Mouse (Mus musculus): ENCODE data around the gene Nkx1-2. TPM values are rescaled to one million over a fixed set of nuclear protein-coding genes. Genes with fewer than 3 reads are reported as not detected.

Nkx1-2 gene
- polyA plus RNA-seq, 1 experiment: not detected

- no peak for TF ChIP-seq POLR2A (IDR thresholded peaks at IDR 0.05; ENCODE audit: insufficient read depth, low read length)
- no peak for TF ChIP-seq EP300 (IDR thresholded peaks at IDR 0.05; ENCODE audit: insufficient read depth, low read depth, low read length)
- TF ChIP-seq CTCF (IDR thresholded peaks at IDR 0.05; ENCODE audit: low read depth, low read length): no peak
- Histone ChIP-seq H3K9ac (ENCODE audit: low read depth, poor library complexity, severe bottlenecking) (peak overlapping the region; percentile 13), H3K27me3 (ENCODE audit: control insufficient read depth, insufficient read depth, low read length, poor library complexity, severe bottlenecking) (peaks cover 30% of the 10 kb centered on the region), H3K27ac (ENCODE audit: insufficient read depth, low read length) (no peak overlapping the region), H3K36me3 (ENCODE audit: control insufficient read depth, insufficient read depth, low read length, poor library complexity, severe bottlenecking) (no peaks in the 10 kb centered on the region), H3K4me1 (ENCODE audit: control insufficient read depth, insufficient read depth, low read length) (no peaks in the 10 kb centered on the region), H3K9me3 (replicated peaks; ENCODE audit: control insufficient read depth, insufficient read depth, low read length, poor library complexity, severe bottlenecking) (no peaks in the 10 kb centered on the region), H3K4me3 (ENCODE audit: low read depth, low read length) (peak overlapping the region; percentile 72)
Measured at GRCm38 (mm10) chr7:132597251-132598041, 2.0 kb downstream of the Nkx1-2 start.

GRCm38 (mm10) chr7:132596557-132597250, 2.7 kb downstream of the Nkx1-2 start:
- Histone ChIP-seq H3K4me3 (ENCODE audit: low read depth, low read length) (peak overlapping the region; percentile 72), H3K9ac (ENCODE audit: low read depth, poor library complexity, severe bottlenecking) (peak overlapping the region; percentile 13), H3K36me3 (ENCODE audit: control insufficient read depth, insufficient read depth, low read length, poor library complexity, severe bottlenecking) (no peaks in the 10 kb centered on the region), H3K4me1 (ENCODE audit: control insufficient read depth, insufficient read depth, low read length) (no peaks in the 10 kb centered on the region), H3K9me3 (replicated peaks; ENCODE audit: control insufficient read depth, insufficient read depth, low read length, poor library complexity, severe bottlenecking) (no peaks in the 10 kb centered on the region), H3K27ac (ENCODE audit: insufficient read depth, low read length) (no peak overlapping the region), H3K27me3 (ENCODE audit: control insufficient read depth, insufficient read depth, low read length, poor library complexity, severe bottlenecking) (peaks cover 28% of the 10 kb centered on the region)
- TF ChIP-seq CTCF (IDR thresholded peaks at IDR 0.05; ENCODE audit: low read depth, low read length) (peak; percentile 27), POLR2A (IDR thresholded peaks at IDR 0.05; ENCODE audit: insufficient read depth, low read length) (no peak), EP300 (IDR thresholded peaks at IDR 0.05; ENCODE audit: insufficient read depth, low read depth, low read length) (no peak)

GRCm38 (mm10) chr7:132595787-132596186, 3.6 kb downstream of the Nkx1-2 start:
- Histone ChIP-seq H3K9me3 (replicated peaks; ENCODE audit: control insufficient read depth, insufficient read depth, low read length, poor library complexity, severe bottlenecking) (no peaks in the 10 kb centered on the region), H3K27me3 (ENCODE audit: control insufficient read depth, insufficient read depth, low read length, poor library complexity, severe bottlenecking) (peaks cover 28% of the 10 kb centered on the region)

GRCm38 (mm10) chr7:132594325-132594724, 5.1 kb downstream of the Nkx1-2 start:
- Histone ChIP-seq H3K27me3 (ENCODE audit: control insufficient read depth, insufficient read depth, low read length, poor library complexity, severe bottlenecking) (peaks cover 25% of the 10 kb centered on the region), H3K4me1 (ENCODE audit: control insufficient read depth, insufficient read depth, low read length) (no peaks in the 10 kb centered on the region), H3K27ac (ENCODE audit: insufficient read depth, low read length) (no peak overlapping the region), H3K36me3 (ENCODE audit: control insufficient read depth, insufficient read depth, low read length, poor library complexity, severe bottlenecking) (no peaks in the 10 kb centered on the region), H3K9me3 (replicated peaks; ENCODE audit: control insufficient read depth, insufficient read depth, low read length, poor library complexity, severe bottlenecking) (no peaks in the 10 kb centered on the region), H3K4me3 (ENCODE audit: low read depth, low read length) (no peak overlapping the region), H3K9ac (ENCODE audit: low read depth, poor library complexity, severe bottlenecking) (no peak overlapping the region)
- TF ChIP-seq CTCF (IDR thresholded peaks at IDR 0.05; ENCODE audit: low read depth, low read length) (no peak), POLR2A (IDR thresholded peaks at IDR 0.05; ENCODE audit: insufficient read depth, low read length) (no peak), EP300 (IDR thresholded peaks at IDR 0.05; ENCODE audit: insufficient read depth, low read depth, low read length) (no peak)

More at GRCm38 (mm10) chr7:132595787-132596186, 3.6 kb downstream of the Nkx1-2 start:
- H3K27ac ChIP-seq (ENCODE audit: insufficient read depth, low read length): no peak overlapping the region
- H3K36me3 ChIP-seq (ENCODE audit: control insufficient read depth, insufficient read depth, low read length, poor library complexity, severe bottlenecking): no peaks in the 10 kb centered on the region
- no peak overlapping the region for H3K4me3 ChIP-seq (ENCODE audit: low read depth, low read length)
- TF ChIP-seq EP300 (IDR thresholded peaks at IDR 0.05; ENCODE audit: insufficient read depth, low read depth, low read length) (no peak), CTCF (IDR thresholded peaks at IDR 0.05; ENCODE audit: low read depth, low read length) (no peak), POLR2A (IDR thresholded peaks at IDR 0.05; ENCODE audit: insufficient read depth, low read length) (no peak)
- no peaks in the 10 kb centered on the region for H3K4me1 ChIP-seq (ENCODE audit: control insufficient read depth, insufficient read depth, low read length)
- H3K9ac ChIP-seq (ENCODE audit: low read depth, poor library complexity, severe bottlenecking): no peak overlapping the region

- no peak for TF ChIP-seq EP300 (IDR thresholded peaks at IDR 0.05; ENCODE audit: insufficient read depth, low read depth, low read length)
- Histone ChIP-seq H3K9me3 (replicated peaks; ENCODE audit: control insufficient read depth, insufficient read depth, low read length, poor library complexity, severe bottlenecking) (no peaks in the 10 kb centered on the region), H3K36me3 (ENCODE audit: control insufficient read depth, insufficient read depth, low read length, poor library complexity, severe bottlenecking) (no peaks in the 10 kb centered on the region), H3K27ac (ENCODE audit: insufficient read depth, low read length) (no peak overlapping the region), H3K4me3 (ENCODE audit: low read depth, low read length) (no peak overlapping the region), H3K27me3 (ENCODE audit: control insufficient read depth, insufficient read depth, low read length, poor library complexity, severe bottlenecking) (peaks cover 19% of the 10 kb centered on the region), H3K9ac (ENCODE audit: low read depth, poor library complexity, severe bottlenecking) (no peak overlapping the region), H3K4me1 (ENCODE audit: control insufficient read depth, insufficient read depth, low read length) (no peaks in the 10 kb centered on the region)
Measured at GRCm38 (mm10) chr7:132593762-132594161, 5.7 kb downstream of the Nkx1-2 start.

- TF ChIP-seq EP300 (IDR thresholded peaks at IDR 0.05; ENCODE audit: insufficient read depth, low read depth, low read length) (no peak), CTCF (IDR thresholded peaks at IDR 0.05; ENCODE audit: low read depth, low read length) (no peak)
- Histone ChIP-seq H3K27ac (ENCODE audit: insufficient read depth, low read length) (no peak overlapping the region), H3K27me3 (ENCODE audit: control insufficient read depth, insufficient read depth, low read length, poor library complexity, severe bottlenecking) (peaks cover 3% of the 10 kb centered on the region; the same call in 1 of the 2 replicates), H3K4me3 (ENCODE audit: low read depth, low read length) (no peak overlapping the region), H3K36me3 (ENCODE audit: control insufficient read depth, insufficient read depth, low read length, poor library complexity, severe bottlenecking) (no peaks in the 10 kb centered on the region), H3K9ac (ENCODE audit: low read depth, poor library complexity, severe bottlenecking) (no peak overlapping the region), H3K4me1 (ENCODE audit: control insufficient read depth, insufficient read depth, low read length) (no peaks in the 10 kb centered on the region), H3K9me3 (replicated peaks; ENCODE audit: control insufficient read depth, insufficient read depth, low read length, poor library complexity, severe bottlenecking) (no peaks in the 10 kb centered on the region)
Measured at GRCm38 (mm10) chr7:132589610-132590009, 9.8 kb downstream of the Nkx1-2 start.

Data from ES-Bruce4 (cell line).